Mouse (Mus musculus): Measurements from ENCODE around the gene Olfr1151. TPM values are rescaled to one million over a fixed set of nuclear protein-coding genes. Genes with fewer than 3 reads are reported as not detected.

Gene Olfr1151
- not detected in 2 replicates for polyA plus RNA-seq (2015; fragmentation: Nextera tagmentation; extraction: Ambion mirVana)

DNA sequence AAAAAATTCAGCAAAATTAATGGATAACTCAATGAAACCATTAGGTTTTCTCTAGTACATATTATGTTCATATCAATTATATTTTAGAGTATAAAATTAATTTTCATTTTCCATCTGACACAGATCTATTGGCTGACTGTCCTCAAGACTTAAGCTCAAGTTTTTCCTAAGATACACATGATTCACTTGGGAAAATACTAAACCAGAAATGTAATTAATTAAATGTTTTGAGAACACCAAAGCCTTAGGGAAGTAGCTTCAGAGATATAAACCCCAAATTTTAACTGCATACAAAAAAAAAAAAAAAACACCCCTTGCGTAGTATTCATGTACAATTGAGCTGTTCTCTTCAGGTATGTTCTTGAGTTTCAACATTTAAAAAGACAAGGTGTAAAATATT, at the start of gene Olfr1151:
Gene Olfr1151, plus strand, starts transcription at position 301 of the 400 bp plus-strand sequence.

GRCm38 (mm10) chr2:87809522-87809921, 46.1 kb upstream of the Olfr1151 start, which contains the start of gene Olfr1145:
TSS of gene Olfr1145 (plus strand) at chr2:87809822.

GRCm38 (mm10) chr2:87830233-87830632, 25.4 kb upstream of the Olfr1151 start, which contains the start of gene Olfr1148:
TSS of gene Olfr1148 (plus strand) at chr2:87830533.

DNA sequence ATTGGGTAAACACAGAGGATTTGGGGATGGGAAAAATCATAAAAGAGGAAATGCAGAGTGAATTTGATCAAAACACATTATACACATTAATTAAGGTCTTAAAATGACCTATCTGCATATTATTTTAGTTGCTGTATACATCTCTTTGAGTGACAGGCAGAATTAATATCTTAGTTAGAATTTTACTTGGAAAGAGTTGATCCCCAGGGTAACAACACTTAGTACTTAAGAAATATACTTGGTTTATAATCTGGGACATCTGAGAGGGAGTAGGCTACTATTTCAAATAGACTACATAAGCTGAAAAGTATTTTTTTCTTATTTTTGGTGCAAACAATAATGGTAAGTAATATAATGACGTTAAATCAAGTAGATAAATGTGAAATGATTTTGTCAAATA, 12.0 kb upstream of the Olfr1151 start, which contains the start of gene Olfr1150-ps1:
Gene Olfr1150-ps1, plus strand, starts transcription at position 301 of the 400 bp plus-strand sequence.

DNA sequence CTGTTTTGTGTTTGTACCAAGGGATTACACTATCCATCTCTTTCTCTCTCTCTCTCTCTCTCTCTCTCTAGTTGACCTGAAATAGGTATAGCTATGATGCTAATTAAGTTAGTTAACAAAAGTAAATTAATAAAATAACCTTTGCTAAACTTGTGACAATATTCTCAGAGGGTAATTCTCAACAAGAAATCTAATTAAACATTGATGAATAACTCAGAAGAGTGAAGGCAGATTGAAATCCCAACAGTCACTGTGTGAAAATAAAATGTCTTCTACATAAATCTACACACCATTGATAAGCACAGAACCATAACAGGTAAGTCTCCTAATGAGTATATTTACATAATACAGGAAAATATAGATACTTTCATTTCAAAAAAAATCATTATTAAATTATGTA, 10.5 kb downstream of the Olfr1151 start, which contains the start of gene Olfr1152:
Gene Olfr1152, plus strand, starts transcription at position 301 of the 400 bp plus-strand sequence.

DNA sequence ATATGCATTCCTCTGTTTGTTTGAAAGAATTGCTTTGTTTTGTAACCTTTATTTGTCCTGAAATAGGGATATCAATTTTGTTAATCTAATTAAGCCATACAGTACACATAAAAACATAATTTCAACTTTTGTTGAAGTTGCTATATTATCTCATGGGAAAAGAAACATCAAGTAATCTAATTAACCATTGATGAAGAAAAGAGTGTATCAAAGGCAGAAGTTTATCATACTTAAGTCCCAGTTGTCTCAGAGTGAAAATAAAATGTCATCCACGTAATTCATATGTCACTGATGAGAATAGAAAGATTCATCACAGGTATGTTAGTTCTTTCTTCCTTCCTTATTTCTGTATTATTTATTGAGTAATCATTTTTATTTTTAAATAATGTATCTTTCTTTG, 39.0 kb downstream of the Olfr1151 start, which contains the start of gene Olfr1153:
Gene Olfr1153, plus strand, starts transcription at position 301 of the 400 bp plus-strand sequence.

DNA sequence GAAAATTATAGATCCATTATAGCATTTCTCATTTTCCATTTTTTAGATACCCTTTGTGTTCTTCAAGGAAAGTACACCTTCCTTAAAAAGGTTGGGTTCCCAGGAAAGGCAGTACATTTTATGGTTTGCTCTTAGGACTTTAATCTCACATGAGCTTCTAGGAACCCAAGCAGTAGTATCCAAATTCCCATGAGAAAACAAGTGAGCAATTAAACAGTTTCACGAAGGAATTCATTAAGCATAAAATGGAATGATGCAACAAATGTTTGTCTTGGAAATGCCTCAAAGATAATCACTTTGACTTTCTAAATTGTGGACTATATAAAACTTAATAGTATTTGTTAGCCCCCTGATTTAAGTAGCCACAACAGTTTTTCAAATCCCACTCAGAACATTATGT, 49.4 kb downstream of the Olfr1151 start, which contains the start of gene Olfr1154:
Gene Olfr1154, minus strand, starts transcription at position 101 of the 400 bp plus-strand sequence.

Other genes starting within 250 kb of the Olfr1151 start
- not detected in 2 replicates for gene Olfr1130, start 249.7 kb upstream of the Olfr1151 start, polyA plus RNA-seq (2015; fragmentation: Nextera tagmentation; extraction: Ambion mirVana)
- gene Olfr1131, start 228.8 kb upstream of the Olfr1151 start, polyA plus RNA-seq (2015; fragmentation: Nextera tagmentation; extraction: Ambion mirVana) = not detected in 2 replicates
- gene Olfr1132, start 218.3 kb upstream of the Olfr1151 start, polyA plus RNA-seq (2015; fragmentation: Nextera tagmentation; extraction: Ambion mirVana) = not detected in 2 replicates
- not detected in 2 replicates for gene Olfr1133, start 208.5 kb upstream of the Olfr1151 start, polyA plus RNA-seq (2015; fragmentation: Nextera tagmentation; extraction: Ambion mirVana)
- not detected in 2 replicates for gene Olfr1134, start 197.4 kb upstream of the Olfr1151 start, polyA plus RNA-seq (2015; fragmentation: Nextera tagmentation; extraction: Ambion mirVana)
- gene Olfr1135, start 182.2 kb upstream of the Olfr1151 start, polyA plus RNA-seq (2015; fragmentation: Nextera tagmentation; extraction: Ambion mirVana) = not detected in 2 replicates
- gene Olfr1136, start 161.9 kb upstream of the Olfr1151 start, polyA plus RNA-seq (2015; fragmentation: Nextera tagmentation; extraction: Ambion mirVana) = not detected in 2 replicates
- not detected in 2 replicates for gene Olfr1137, start 142.7 kb upstream of the Olfr1151 start, polyA plus RNA-seq (2015; fragmentation: Nextera tagmentation; extraction: Ambion mirVana)
- not detected in 2 replicates for gene Olfr1138, start 115.9 kb upstream of the Olfr1151 start, polyA plus RNA-seq (2015; fragmentation: Nextera tagmentation; extraction: Ambion mirVana)
- not detected in 2 replicates for gene Olfr1140, start 112.1 kb upstream of the Olfr1151 start, polyA plus RNA-seq (2015; fragmentation: Nextera tagmentation; extraction: Ambion mirVana)
- gene Olfr1141, start 101.9 kb upstream of the Olfr1151 start, polyA plus RNA-seq (2015; fragmentation: Nextera tagmentation; extraction: Ambion mirVana) = not detected in 2 replicates
- not detected in 2 replicates for gene Olfr152, start 76.4 kb upstream of the Olfr1151 start, polyA plus RNA-seq (2015; fragmentation: Nextera tagmentation; extraction: Ambion mirVana)
- not detected in 2 replicates for gene Olfr1143, start 55.3 kb upstream of the Olfr1151 start, polyA plus RNA-seq (2015; fragmentation: Nextera tagmentation; extraction: Ambion mirVana)
- gene Olfr1145, start 46.0 kb upstream of the Olfr1151 start, polyA plus RNA-seq (2015; fragmentation: Nextera tagmentation; extraction: Ambion mirVana) = not detected in 2 replicates
- not detected in 2 replicates for gene Olfr1148, start 25.3 kb upstream of the Olfr1151 start, polyA plus RNA-seq (2015; fragmentation: Nextera tagmentation; extraction: Ambion mirVana)
- not detected in 2 replicates for gene Olfr1150-ps1, start 11.9 kb upstream of the Olfr1151 start, polyA plus RNA-seq (2015; fragmentation: Nextera tagmentation; extraction: Ambion mirVana)
- gene Olfr1152, start 10.6 kb downstream of the Olfr1151 start, polyA plus RNA-seq (2015; fragmentation: Nextera tagmentation; extraction: Ambion mirVana) = not detected in 2 replicates
- not detected in 2 replicates for gene Olfr1153, start 39.1 kb downstream of the Olfr1151 start, polyA plus RNA-seq (2015; fragmentation: Nextera tagmentation; extraction: Ambion mirVana)
- not detected in 2 replicates for gene Olfr1154, start 49.3 kb downstream of the Olfr1151 start, polyA plus RNA-seq (2015; fragmentation: Nextera tagmentation; extraction: Ambion mirVana)
- not detected in 2 replicates for gene Olfr1155, start 89.3 kb downstream of the Olfr1151 start, polyA plus RNA-seq (2015; fragmentation: Nextera tagmentation; extraction: Ambion mirVana)
- gene Olfr1156, start 97.2 kb downstream of the Olfr1151 start, polyA plus RNA-seq (2015; fragmentation: Nextera tagmentation; extraction: Ambion mirVana) = not detected in 2 replicates
- not detected in 2 replicates for gene Olfr1157, start 112.4 kb downstream of the Olfr1151 start, polyA plus RNA-seq (2015; fragmentation: Nextera tagmentation; extraction: Ambion mirVana)
- gene Olfr74, start 118.8 kb downstream of the Olfr1151 start, polyA plus RNA-seq (2015; fragmentation: Nextera tagmentation; extraction: Ambion mirVana) = not detected in 2 replicates
- gene Olfr1158, start 134.3 kb downstream of the Olfr1151 start, polyA plus RNA-seq (2015; fragmentation: Nextera tagmentation; extraction: Ambion mirVana) = not detected in 2 replicates
- gene Olfr1160, start 152.4 kb downstream of the Olfr1151 start, polyA plus RNA-seq (2015; fragmentation: Nextera tagmentation; extraction: Ambion mirVana) = not detected in 2 replicates
- gene Olfr1161, start 166.9 kb downstream of the Olfr1151 start, polyA plus RNA-seq (2015; fragmentation: Nextera tagmentation; extraction: Ambion mirVana) = not detected in 2 replicates
- not detected in 2 replicates for gene Olfr73, start 181.8 kb downstream of the Olfr1151 start, polyA plus RNA-seq (2015; fragmentation: Nextera tagmentation; extraction: Ambion mirVana)
- not detected in 2 replicates for gene Olfr1162, start 195.3 kb downstream of the Olfr1151 start, polyA plus RNA-seq (2015; fragmentation: Nextera tagmentation; extraction: Ambion mirVana)
- gene Olfr1163, start 216.0 kb downstream of the Olfr1151 start, polyA plus RNA-seq (2015; fragmentation: Nextera tagmentation; extraction: Ambion mirVana) = not detected in 2 replicates
- gene Olfr1164, start 238.1 kb downstream of the Olfr1151 start, polyA plus RNA-seq (2015; fragmentation: Nextera tagmentation; extraction: Ambion mirVana) = not detected in 2 replicates